Mouse (Mus musculus): ENCODE measurements around the gene Hoxc11.
A peak's percentile ranks its signal among the peaks of the same experiment; 100 is the strongest.

Hoxc11 gene

DNA sequence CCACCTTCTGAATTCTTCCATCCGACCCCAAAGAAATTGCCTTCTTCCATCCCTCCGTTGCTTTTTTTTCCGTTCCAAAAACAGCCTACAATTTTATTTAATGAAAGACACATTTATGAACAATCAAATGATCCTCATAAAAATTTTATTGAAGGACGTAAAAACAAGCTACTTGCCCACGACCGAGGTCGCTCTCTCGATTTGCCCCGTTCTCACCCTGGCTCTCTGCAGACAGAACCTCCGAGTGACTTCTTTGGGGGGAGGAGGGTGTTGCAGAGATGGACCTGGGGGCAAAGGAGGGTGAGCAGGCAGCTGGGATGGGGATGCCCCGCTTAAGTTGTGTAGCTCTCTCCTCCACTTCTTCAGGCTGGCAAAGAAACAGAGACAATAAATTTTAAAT, 26.1 kb downstream of the Hoxc11 start:
- DNase-seq (ENCODE audit: inconsistent age in 2 of 2, low spot score in 1 of 2): no peak

DNA sequence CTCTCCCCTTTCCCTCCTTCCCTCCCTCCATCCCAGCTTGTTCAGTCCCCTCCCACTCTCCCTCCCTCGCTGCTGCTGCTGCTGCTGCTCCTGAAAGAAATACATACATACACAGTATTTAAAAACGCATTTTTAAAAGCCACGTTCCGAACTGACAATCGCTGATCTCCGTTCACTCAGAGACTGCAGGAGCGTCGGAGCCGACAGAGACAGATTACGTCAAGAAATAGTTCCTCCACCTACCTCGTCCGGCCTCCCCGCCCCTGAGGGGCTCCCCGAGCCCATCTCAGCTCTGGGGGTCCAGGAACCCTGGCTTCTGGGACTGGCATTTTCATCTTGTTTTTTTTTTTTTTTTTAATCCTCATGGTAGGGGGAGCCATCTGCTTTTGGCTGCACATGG, 26.7 kb downstream of the Hoxc11 start:
- no peak for DNase-seq (ENCODE audit: inconsistent age in 2 of 2, low spot score in 1 of 2)

DNA sequence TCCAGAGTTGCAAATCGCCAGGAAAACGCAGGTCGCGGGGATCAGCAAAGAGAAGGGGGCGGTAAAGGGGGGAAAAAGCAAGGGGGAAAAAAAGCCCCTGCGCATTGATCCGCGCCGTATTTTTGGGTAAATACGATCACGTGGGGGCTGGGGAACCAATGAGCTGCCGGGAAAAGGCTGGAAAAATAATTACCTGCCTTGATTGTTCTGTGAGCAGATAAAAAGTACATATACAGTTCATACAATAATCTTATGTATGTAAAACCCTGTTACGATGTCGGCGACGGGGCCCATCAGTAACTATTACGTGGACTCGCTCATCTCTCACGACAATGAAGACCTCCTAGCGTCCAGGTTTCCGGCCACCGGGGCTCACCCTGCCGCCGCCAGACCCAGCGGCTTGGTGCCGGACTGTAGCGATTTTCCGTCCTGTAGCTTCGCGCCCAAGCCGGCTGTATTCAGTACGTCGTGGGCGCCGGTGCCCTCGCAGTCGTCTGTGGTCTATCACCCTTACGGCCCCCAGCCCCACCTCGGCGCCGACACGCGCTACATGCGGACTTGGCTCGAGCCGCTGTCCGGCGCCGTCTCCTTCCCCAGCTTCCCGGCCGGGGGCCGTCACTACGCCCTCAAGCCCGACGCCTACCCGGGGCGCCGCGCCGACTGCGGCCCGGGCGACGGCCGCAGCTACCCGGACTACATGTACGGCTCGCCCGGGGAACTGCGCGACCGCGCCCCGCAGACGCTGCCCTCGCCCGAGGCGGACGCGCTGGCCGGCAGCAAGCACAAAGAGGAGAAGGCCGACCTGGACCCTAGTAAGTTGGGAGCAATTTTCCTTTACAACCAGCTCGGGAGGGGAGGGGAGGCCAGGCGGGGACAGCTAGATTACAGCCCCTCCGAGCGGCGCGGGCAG, 27.4 kb downstream of the Hoxc11 start:
- peak; percentile 27 to 75 for DNase-seq (ENCODE audit: inconsistent age in 2 of 2, low spot score in 1 of 2)

DNA sequence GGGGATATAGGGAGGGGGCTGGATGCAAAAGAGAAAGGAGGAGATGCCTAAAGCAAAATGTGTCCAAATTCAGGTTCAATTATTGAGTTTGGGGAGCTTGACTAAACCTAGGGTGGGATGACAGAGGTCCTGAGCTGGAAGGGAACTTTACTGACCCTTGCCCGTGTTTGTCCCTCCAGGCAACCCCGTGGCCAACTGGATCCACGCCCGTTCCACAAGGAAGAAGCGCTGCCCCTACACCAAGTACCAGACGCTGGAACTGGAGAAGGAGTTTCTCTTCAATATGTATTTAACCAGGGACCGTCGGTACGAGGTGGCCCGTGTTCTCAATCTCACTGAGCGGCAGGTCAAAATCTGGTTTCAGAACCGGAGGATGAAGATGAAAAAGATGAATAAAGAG, 29.5 kb downstream of the Hoxc11 start:
- no peak for DNase-seq (ENCODE audit: inconsistent age in 2 of 2, low spot score in 1 of 2)

DNA sequence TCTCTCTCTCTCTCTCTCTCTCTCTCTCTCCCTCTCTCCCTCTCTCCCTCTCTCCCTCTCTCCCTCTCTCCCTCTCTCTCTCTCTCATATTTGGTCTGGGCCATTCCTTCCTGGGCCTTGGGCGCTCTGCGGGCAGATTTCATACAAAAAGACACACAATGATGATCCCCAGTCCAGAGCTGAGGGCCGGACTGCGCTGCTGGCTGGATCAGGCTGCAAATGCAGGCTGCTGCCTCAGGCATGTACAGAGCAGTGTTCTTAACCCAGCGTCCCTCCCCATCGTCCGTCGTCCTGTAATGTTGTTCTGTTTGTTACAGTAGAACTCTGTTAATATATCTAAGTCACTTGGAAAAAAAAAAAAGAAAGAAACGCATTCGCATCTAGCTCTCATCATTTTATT, 30.3 kb downstream of the Hoxc11 start:
- no peak for DNase-seq (ENCODE audit: inconsistent age in 2 of 2, low spot score in 1 of 2)

DNA sequence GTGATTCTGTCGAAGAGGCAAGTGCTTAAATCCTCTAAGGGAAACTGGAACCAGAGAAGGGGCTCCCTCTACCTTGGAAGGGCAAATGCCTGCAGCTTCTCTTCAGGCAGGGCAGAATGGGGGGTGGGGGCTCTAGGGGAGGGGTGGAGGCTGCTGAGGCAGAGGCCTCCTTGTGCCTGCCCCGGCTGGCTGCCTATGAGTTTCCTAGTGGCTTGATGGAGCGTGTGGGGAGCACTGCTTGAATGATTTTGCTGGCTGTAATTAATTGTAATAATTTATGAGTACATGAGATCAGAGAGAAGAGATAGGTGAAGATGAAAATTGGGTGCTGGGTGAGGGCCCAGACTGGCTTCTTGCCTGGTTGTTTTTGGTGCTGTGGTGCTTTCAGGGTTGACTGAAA, 30.7 kb downstream of the Hoxc11 start:
- DNase-seq (ENCODE audit: inconsistent age in 2 of 2, low spot score in 1 of 2): no peak

DNA sequence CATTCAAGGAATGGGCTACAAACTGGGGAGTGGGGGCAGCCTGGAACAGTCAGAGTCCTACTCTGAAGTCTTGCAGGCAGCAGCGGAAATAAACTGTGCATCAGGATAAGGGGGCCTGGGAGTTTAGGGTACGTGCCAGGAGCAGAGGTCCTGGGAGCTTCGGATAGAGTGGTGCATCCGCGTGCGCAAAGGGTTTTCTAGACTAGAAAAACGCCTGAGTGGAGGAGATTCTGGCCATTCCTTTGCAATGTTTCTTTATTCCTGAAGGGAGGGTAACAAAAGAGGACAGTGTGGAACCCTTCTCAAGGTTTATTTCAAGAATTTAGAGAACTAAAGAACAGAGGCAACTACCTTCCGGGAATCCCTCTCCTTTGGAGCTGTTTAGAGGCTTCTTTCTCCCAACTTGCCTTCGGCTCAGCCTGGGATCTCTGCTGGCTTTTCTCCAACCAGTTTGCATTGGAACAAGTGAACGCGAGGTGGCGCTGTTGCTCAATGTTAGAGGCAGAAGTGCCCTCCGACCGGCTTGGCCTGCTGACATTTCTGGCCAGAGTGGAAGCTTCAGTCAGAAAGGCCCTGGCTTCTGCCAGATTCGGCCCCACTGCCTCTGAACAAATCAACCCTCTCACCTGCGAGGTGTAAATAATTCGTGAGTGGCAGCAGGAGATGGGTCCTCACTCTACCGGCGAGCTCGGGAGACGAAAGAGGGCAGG, 33.1 kb downstream of the Hoxc11 start:
- DNase-seq (ENCODE audit: inconsistent age in 2 of 2, low spot score in 1 of 2): peak; percentile 91 to 98

DNA sequence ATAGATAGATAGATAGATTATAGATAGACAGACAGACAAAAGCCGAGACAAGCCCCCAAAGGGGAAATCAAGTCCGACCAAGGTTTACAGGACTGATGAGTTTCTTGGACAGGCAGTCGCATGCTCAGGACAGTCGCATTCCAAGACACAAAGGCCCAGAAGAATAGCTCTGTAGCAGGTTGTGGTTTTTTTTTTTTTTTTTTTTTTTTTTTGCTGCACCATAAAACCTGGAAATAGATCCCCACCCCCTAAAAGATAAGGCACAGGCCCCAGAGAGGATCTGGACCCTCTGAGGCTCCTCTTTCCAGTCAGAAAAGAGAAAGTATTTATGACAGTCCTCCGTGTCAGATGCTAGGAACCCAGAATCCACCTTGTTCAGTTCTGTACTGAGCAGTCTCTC, 33.9 kb downstream of the Hoxc11 start:
- peak in 1 of 2 experiments; percentile 25 for DNase-seq (ENCODE audit: inconsistent age in 2 of 2, low spot score in 1 of 2)

DNA sequence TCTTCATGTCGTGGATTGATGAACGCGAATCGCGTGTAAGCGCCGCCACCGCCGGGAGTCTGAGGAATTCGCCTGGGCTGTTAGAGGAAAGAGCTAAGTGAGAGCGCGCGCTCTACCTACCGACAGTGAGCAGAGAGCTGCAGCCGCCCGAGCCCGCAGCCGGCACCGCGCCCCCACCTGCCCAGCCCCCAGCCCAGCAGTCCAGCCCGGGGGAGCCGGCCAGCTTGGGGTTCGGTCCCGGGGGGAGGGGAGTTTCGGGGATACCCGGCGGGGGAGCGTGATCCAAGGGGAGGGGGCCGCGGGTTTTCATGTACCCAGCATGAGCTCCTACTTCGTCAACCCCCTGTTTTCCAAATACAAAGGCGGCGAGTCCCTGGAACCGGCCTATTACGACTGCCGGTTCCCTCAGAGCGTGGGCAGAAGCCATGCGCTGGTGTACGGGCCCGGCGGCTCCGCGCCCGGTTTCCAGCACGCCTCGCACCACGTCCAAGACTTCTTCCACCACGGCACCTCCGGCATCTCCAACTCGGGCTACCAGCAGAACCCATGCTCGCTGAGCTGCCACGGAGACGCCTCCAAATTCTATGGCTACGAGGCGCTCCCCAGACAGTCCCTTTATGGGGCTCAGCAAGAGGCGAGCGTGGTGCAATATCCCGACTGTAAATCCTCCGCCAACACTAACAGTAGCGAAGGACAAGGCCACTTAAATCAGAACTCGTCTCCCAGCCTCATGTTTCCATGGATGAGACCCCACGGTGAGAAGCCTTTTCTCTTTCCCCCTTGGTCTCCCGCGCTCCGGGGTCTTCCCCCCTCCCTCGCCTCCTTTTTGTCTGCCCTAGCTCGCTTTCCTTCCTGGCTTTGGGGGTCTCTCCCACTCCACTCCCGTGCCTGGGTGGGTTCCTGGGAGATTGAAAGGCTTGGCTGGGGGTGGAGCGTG, 36.5 kb downstream of the Hoxc11 start, which contains the start of gene Hoxc8:
Gene Hoxc8 (plus strand): TSS at position 147 of the 937 bp plus-strand sequence.
- peak; percentile 70 to 89 for DNase-seq (ENCODE audit: inconsistent age in 2 of 2, low spot score in 1 of 2)

DNA sequence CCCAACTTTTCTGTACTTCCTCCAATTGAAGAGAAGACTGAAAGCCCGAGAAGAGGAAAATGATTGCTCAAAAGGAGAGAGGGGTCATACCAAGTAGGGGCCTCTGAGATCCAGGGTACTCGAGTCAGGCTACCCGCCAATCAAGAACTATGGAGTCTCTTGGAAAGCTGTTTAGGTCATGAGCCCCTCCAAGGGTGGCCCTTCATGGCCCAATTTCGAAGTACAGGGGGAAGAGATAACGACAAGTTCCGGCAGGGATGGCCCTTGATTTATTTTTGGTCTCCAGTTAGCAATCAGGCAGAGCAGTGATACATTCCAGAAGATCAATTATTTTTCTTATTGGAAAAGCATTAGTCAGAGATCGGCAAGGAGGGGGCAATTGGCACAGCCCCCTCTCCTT, 37.6 kb downstream of the Hoxc11 start:
- DNase-seq (ENCODE audit: inconsistent age in 2 of 2, low spot score in 1 of 2): peak; percentile 34 to 81

DNA sequence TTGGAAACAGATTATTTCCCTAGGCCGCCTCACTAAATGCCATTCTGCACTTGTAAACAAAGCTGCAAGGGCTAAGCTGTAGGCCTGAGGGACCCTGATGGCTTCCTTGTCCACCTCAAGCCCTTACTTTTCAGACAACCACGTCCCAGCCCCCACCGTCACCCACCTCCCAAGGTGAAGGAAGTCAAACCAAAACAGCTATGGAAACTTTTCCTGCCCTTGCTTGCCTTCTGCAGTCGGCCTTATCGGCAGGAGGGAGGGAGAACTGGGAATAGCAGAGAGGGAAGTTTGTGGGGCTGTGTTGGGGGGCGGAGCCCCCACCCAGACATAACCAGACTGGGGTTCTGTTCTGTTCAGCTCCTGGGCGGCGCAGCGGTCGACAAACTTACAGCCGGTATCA, 38.0 kb downstream of the Hoxc11 start:
- peak; percentile 43 to 82 for DNase-seq (ENCODE audit: inconsistent age in 2 of 2, low spot score in 1 of 2)

DNA sequence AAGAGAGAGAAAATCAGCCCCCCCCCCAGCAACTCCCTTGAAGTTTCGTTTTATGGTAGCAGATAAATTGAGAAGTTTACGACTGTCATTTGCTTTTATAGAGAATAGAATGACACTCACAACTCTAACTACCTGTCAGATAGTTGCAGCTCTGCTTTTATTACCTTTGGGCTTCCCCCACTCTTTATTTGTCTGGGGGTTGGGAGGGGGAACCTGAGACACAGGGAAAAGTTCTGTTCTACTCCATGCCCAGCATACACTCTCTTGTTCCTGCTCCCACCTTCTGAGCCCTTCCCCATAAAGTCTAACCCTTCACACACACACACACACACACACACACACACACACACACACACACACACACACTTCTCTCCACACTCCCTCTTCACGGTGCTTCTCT, 38.6 kb downstream of the Hoxc11 start:
- peak in 1 of 2 experiments; percentile 52 for DNase-seq (ENCODE audit: inconsistent age in 2 of 2, low spot score in 1 of 2)

DNA sequence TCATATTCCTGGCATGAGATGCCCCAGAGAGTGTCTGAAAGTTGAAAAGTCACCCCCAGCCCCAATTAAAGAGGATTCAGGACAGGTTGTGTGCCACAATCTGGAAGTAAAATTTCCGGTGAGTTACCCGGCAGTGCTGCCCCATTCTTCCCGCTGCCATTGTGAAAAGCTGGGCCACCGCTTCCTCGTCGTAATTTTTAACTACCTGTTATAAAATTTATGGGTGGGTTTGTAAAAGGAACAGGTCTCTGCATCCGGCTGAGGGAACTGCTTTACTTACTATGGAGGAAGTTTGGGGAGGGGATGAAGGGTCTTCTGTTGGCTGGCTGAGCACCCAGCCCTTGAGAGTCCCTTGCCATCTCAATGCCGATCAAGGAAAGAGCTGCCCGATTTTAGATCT, 42.3 kb downstream of the Hoxc11 start:
- DNase-seq (ENCODE audit: inconsistent age in 2 of 2, low spot score in 1 of 2): peak in 1 of 2 experiments; percentile 61

DNA sequence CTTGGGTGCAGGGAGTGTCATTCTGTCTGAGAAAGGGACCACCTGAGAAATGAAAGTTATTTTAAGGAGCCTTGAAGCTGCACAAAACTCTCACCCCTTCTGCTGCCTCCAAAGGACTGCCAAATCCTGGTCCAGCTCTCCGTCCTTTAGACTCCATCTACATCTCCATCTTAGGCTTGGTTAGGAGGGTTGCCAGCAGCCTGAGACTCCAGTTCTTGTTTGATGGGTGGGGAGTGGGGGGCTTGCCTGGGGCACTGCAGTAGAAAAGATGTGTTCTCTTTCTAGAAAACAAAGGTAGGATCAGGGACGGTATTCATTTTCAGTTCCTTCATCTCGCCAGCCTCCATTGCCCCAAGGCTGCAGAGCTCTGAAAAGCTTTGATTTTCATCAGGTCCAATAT, 43.2 kb downstream of the Hoxc11 start:
- DNase-seq (ENCODE audit: inconsistent age in 2 of 2, low spot score in 1 of 2): peak in 1 of 2 experiments; percentile 69

DNA sequence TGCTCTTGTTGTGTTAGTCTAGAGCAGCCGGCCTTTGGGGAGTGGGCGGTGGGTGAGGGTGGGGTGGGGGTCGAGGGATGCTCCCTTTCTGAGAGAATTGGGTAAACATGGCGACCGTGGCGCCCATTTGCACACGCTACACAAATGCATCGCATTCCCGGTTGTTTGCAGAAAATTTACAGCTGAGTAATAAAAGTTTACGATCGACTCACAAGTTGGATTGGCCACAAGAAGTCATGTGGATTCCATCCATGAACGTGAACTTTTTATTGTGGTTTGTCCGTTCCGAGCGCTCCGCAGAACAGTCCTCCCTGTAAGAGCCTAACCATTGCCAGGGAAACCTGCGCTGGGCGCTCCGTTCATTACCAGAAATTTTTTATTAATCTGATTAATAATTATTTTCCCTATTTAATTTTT, 43.7 kb downstream of the Hoxc11 start, which contains the start of gene Hoxc6:
Gene Hoxc6 (plus strand): TSS at position 319 of the 417 bp plus-strand sequence.
- peak; percentile 74 to 89 for DNase-seq (ENCODE audit: inconsistent age in 2 of 2, low spot score in 1 of 2)

DNA sequence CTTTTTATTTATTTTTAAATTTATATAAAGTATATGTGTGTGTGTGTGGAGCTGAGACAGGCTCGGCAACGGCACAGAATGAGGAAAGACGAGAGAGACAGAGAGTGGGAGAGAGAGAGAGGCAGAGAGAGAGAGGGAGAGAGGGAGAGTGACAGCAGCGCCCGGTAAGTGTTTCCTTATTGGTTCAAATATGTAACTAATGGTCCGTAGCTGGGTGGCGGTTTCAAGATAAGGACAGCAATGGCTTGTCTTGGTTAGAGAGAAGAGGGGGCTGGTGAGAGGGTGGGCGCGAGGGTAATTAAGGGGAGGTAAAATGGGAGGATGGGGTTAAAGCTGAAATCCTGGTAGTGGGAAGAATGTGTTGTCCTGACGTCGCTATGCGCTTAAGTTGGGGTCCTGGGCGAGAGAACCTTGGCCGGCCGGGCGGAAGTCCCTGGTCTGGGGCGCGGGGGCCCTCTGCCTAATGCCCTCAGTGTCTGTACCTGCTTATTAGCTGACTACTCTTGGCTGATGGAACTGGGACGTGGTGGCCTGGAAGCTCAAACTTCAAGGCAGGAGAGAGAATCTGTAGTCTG, 44.5 kb downstream of the Hoxc11 start:
- no peak for DNase-seq (ENCODE audit: inconsistent age in 2 of 2, low spot score in 1 of 2)

DNA sequence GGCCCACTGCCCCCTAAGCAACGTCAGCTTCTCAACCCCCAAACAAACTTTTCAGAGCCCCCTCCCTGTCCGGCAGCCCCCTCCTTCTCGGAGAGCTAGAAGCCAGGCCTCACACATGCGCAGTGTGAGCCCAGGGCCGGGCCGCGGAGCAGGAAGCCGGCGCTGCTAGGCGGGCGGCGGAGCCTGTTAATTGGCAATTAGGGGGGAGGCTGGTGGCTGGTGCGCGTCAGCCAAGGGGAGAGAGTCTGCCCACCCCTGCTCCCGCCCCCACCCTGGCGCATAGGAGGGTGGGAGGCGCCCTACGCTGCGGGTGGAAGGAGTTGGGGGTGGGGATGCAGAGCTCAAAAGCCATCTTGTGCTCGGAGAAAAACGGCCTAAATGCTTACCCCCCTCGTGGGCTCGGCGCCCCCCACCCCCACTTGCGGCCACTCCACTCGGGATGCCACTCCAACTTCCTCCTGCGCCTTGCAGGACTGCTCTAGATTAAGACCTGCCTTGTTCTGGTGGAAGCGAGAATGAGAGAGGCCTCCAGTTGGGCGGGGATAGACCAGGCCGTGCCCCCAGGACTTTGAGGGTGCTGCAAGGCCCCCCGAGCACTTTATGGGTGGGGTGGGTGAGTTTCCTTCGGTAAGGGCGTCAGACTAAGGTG, 45.1 kb downstream of the Hoxc11 start:
- peak; percentile 93 to 96 for DNase-seq (ENCODE audit: inconsistent age in 2 of 2, low spot score in 1 of 2)

DNA sequence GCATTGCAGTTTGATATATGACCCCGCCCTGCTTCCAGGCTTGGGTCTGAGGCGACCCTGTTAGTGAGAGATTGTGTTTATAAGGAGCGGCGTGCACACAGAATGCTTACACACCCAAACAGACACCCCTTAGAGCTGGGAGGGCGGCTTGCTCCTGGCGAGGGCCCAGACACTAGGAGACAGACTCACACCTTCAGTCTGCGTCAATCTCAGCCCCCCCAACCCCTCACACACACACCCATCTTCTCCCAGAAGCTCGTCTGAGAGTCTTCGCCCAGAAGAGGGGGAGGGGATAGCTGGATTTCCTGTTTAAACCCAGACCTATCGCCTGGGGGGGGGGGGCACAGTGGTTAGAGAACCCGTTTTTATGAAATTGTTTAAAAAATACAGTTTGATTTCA, 45.7 kb downstream of the Hoxc11 start:
- peak in 1 of 2 experiments; percentile 62 for DNase-seq (ENCODE audit: inconsistent age in 2 of 2, low spot score in 1 of 2)

DNA sequence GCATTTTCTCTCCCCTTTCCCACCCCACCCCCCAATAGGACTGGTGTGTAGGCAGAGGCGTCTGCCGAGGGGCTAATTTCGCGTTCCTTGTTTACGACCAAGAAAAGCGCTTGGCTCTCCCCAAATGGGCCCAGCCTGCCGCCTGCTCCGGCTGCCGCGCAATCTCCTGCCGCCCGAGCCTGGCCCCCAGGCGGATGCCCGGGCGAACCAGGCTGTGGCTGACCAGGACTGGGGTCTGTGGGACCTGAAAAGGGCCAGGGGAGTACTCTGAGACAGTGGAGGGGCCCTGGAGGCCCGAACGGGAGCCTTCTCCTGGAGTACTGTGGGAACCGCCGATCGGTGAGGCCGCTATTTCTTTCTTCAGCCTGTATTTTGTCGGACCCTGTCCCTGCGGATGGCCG, 46.3 kb downstream of the Hoxc11 start:
- peak; percentile 60 to 89 for DNase-seq (ENCODE audit: inconsistent age in 2 of 2, low spot score in 1 of 2)

DNA sequence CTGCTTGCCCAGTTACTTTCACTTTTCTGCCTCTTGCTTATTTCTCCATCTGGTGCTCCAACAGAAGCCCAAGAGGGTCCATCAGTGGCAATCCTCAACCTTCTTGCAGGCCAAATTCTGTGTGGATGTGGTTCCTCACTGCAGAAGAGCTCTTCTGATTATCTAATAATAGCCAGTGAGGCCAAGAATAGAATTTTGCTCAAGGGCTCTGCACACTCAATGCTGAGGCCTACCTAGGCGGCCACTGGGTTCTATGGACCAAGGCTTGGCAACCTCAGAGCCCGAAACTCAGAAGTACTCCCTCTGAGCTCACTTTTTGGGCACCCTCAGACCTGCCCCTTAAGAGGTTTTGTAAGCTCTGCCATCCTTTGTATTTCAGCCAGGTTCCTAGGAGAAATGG, 47.1 kb downstream of the Hoxc11 start:
- DNase-seq (ENCODE audit: inconsistent age in 2 of 2, low spot score in 1 of 2): peak; percentile 38 to 86
